Mouse (Mus musculus) natural killer cell, adult 2 months (primary cell): ENCODE measurements around the gene Lst1.
A peak's percentile ranks its signal among the peaks of the same experiment; 100 is the strongest.
"Not testable (repeated sequence)": the region's sequence is repeated elsewhere in the genome, so short reads cannot be mapped to it uniquely, and the experiment has no call there.

Experiments
- DNase-seq, 2 experiments: peaks; one replicate each; pipeline ENCODE4 v3.0.0; 2022; ENCODE audit warnings: low spot score in 2 of 2

Lst1 gene

GRCm38 (mm10) chr17:35187959-35188610 is at the start of gene Lst1:
Gene Lst1 (minus strand): TSS chr17:35188439.
- DNase-seq = no peak

- no peak for DNase-seq
These were observed 49.3 kb upstream of the Lst1 start for GRCm38 (mm10) chr17:35237504-35237903.

GRCm38 (mm10) chr17:35236996-35237395 is 48.8 kb upstream of the Lst1 start:
- no peak for DNase-seq

GRCm38 (mm10) chr17:35236390-35236746 is 48.1 kb upstream of the Lst1 start:
- DNase-seq = peak; percentile 95 to 96

GRCm38 (mm10) chr17:35235614-35236389 is 47.6 kb upstream of the Lst1 start, which contains the start of gene Nfkbil1:
Gene Nfkbil1 (minus strand): TSS chr17:35235792.
- DNase-seq = peak; percentile 88 to 90

GRCm38 (mm10) chr17:35234903-35235302 is 46.7 kb upstream of the Lst1 start:
- DNase-seq = no peak

GRCm38 (mm10) chr17:35234090-35234489 is 45.9 kb upstream of the Lst1 start:
- DNase-seq = not testable (repeated sequence)

- peak in 1 of 2 experiments; percentile 56 for DNase-seq
These were observed 45.1 kb upstream of the Lst1 start, which contains the start of gene Atp6v1g2 for GRCm38 (mm10) chr17:35233114-35233980. Gene Atp6v1g2 (plus strand): TSS chr17:35233660.

GRCm38 (mm10) chr17:35232659-35233058 is 44.4 kb upstream of the Lst1 start:
- peak; percentile 51 to 56 for DNase-seq

- DNase-seq = peak; percentile 76 to 84
These were observed 43.8 kb upstream of the Lst1 start for GRCm38 (mm10) chr17:35232043-35232442.

GRCm38 (mm10) chr17:35231022-35231421 is 42.8 kb upstream of the Lst1 start:
- DNase-seq = peak; percentile 83 to 94

- DNase-seq = no peak
These were observed 38.4 kb upstream of the Lst1 start for GRCm38 (mm10) chr17:35226561-35227046.

- DNase-seq = no peak
These were observed 37.2 kb upstream of the Lst1 start for GRCm38 (mm10) chr17:35225456-35225855.

GRCm38 (mm10) chr17:35224641-35225040 is 36.4 kb upstream of the Lst1 start:
- DNase-seq = no peak

- no peak for DNase-seq
These were observed 34.1 kb upstream of the Lst1 start for GRCm38 (mm10) chr17:35222299-35222698.

- no peak for DNase-seq
These were observed 32.1 kb upstream of the Lst1 start, which contains the start of gene Gm16181 for GRCm38 (mm10) chr17:35220156-35220952. Gene Gm16181 (plus strand): TSS chr17:35220834.

- DNase-seq = peak; percentile 63 to 64
These were observed 31.4 kb upstream of the Lst1 start for GRCm38 (mm10) chr17:35219601-35220041.

- peak; percentile 79 to 80 for DNase-seq
These were observed 30.4 kb upstream of the Lst1 start for GRCm38 (mm10) chr17:35218516-35219193.

- DNase-seq = no peak
These were observed 24.8 kb upstream of the Lst1 start for GRCm38 (mm10) chr17:35213071-35213470.

GRCm38 (mm10) chr17:35210593-35210992 is 22.4 kb upstream of the Lst1 start:
- no peak for DNase-seq
